Mouse (Mus musculus): ENCODE data around the gene Gpr25.

Gene Gpr25

GRCm38 (mm10) chr1:136232986-136233790 is 27.5 kb downstream of the Gpr25 start:
- no peak for DNase-seq (ENCODE audit: low spot score)

GRCm38 (mm10) chr1:136232285-136232926 is 28.3 kb downstream of the Gpr25 start:
- DNase-seq (ENCODE audit: low spot score), result no peak

- DNase-seq (ENCODE audit: low spot score), result no peak
These were observed 29.1 kb downstream of the Gpr25 start for GRCm38 (mm10) chr1:136231596-136231995.

GRCm38 (mm10) chr1:136230201-136230600 is 30.5 kb downstream of the Gpr25 start:
- no peak for DNase-seq (ENCODE audit: low spot score)

- DNase-seq (ENCODE audit: low spot score), result no peak
These were observed 31.7 kb downstream of the Gpr25 start for GRCm38 (mm10) chr1:136229040-136229373.

- DNase-seq (ENCODE audit: low spot score), result no peak
These were observed 32.2 kb downstream of the Gpr25 start for GRCm38 (mm10) chr1:136228328-136229039.

- DNase-seq (ENCODE audit: low spot score), result no peak
These were observed 32.8 kb downstream of the Gpr25 start for GRCm38 (mm10) chr1:136227870-136228269.

GRCm38 (mm10) chr1:136226626-136227025 is 34.0 kb downstream of the Gpr25 start:
- DNase-seq (ENCODE audit: low spot score), result no peak

- DNase-seq (ENCODE audit: low spot score), result no peak
These were observed 34.8 kb downstream of the Gpr25 start for GRCm38 (mm10) chr1:136225846-136226245.

GRCm38 (mm10) chr1:136223758-136224342 is 36.8 kb downstream of the Gpr25 start:
- no peak for DNase-seq (ENCODE audit: low spot score)

- DNase-seq (ENCODE audit: low spot score), result no peak
These were observed 38.3 kb downstream of the Gpr25 start for GRCm38 (mm10) chr1:136222386-136222785.

- no peak for DNase-seq (ENCODE audit: low spot score)
These were observed 40.4 kb downstream of the Gpr25 start for GRCm38 (mm10) chr1:136220037-136220871.

GRCm38 (mm10) chr1:136214304-136214703 is 46.4 kb downstream of the Gpr25 start:
- no peak for DNase-seq (ENCODE audit: low spot score)

- DNase-seq (ENCODE audit: low spot score), result peak; percentile 37
These were observed 47.9 kb downstream of the Gpr25 start, which contains the start of gene Mroh3 for GRCm38 (mm10) chr1:136212803-136213202. Gene Mroh3 (minus strand): TSS chr1:136212828.

All from T-cell, adult 2 months (primary cell).